Mouse (Mus musculus): ENCODE measurements around the gene Tfap2a.

GRCm38 (mm10) chr13:40756356-40756755 is 18.2 kb upstream of the Tfap2a start:
- TF ChIP-seq CTCF (IDR thresholded peaks at IDR 0.05; ENCODE audit: low read depth): no peak
- TF ChIP-seq EP300 (IDR thresholded peaks at IDR 0.05; ENCODE audit: low read depth): no peak

Measured in heart, postnatal 0 days (tissue).